Mouse (Mus musculus): Measurements from ENCODE around the gene Mob3b. TPM values are rescaled to one million over a fixed set of nuclear protein-coding genes. Genes with fewer than 3 reads are reported as not detected.

Gene Mob3b
- polyA plus RNA-seq, 1 experiment = 3.3 TPM

GRCm38 (mm10) chr4:35113516-35114248 lies 43.6 kb downstream of the Mob3b start:
- no peak overlapping the region for H3K4me3 ChIP-seq (ENCODE audit: insufficient read depth, low read depth, low read length)
- peaks cover 3% of the 10 kb centered on the region; the same call in 1 of the 2 replicates for H3K4me1 ChIP-seq (ENCODE audit: control insufficient read depth, insufficient read depth, insufficient read length, low read length)
- H3K27ac ChIP-seq (replicated peaks; ENCODE audit: low read depth, low read length) = no peak overlapping the region

- H3K4me1 ChIP-seq (ENCODE audit: control insufficient read depth, insufficient read depth, insufficient read length, low read length) = peaks cover 3% of the 10 kb centered on the region; the same call in 1 of the 2 replicates
- H3K4me3 ChIP-seq (ENCODE audit: insufficient read depth, low read depth, low read length) = no peak overlapping the region
- H3K27ac ChIP-seq (replicated peaks; ENCODE audit: low read depth, low read length) = no peak overlapping the region
Observed at GRCm38 (mm10) chr4:35112452-35112851, 44.8 kb downstream of the Mob3b start.

GRCm38 (mm10) chr4:35105115-35105773 lies 52.0 kb downstream of the Mob3b start:
- Histone ChIP-seq H3K4me3 (ENCODE audit: insufficient read depth, low read depth, low read length) (no peak overlapping the region), H3K4me1 (ENCODE audit: control insufficient read depth, insufficient read depth, insufficient read length, low read length) (0 out of 2 replicates have a peak, but pooled peaks cover 4% of the 10 kb centered on the region), H3K27ac (replicated peaks; ENCODE audit: low read depth, low read length) (no peak overlapping the region)

GRCm38 (mm10) chr4:35101201-35101600 lies 56.1 kb downstream of the Mob3b start:
- 0 out of 2 replicates have a peak, but pooled peaks cover 7% of the 10 kb centered on the region for H3K4me1 ChIP-seq (ENCODE audit: control insufficient read depth, insufficient read depth, insufficient read length, low read length)
- H3K4me3 ChIP-seq (ENCODE audit: insufficient read depth, low read depth, low read length) = no peak overlapping the region
- H3K27ac ChIP-seq (replicated peaks; ENCODE audit: low read depth, low read length) = no peak overlapping the region

GRCm38 (mm10) chr4:35099865-35100780 lies 57.2 kb downstream of the Mob3b start:
- peak overlapping the region; percentile 59 for H3K4me3 ChIP-seq (ENCODE audit: insufficient read depth, low read depth, low read length)
- peaks cover 11% of the 10 kb centered on the region; the same call in 1 of the 2 replicates for H3K4me1 ChIP-seq (ENCODE audit: control insufficient read depth, insufficient read depth, insufficient read length, low read length)
- H3K27ac ChIP-seq (replicated peaks; ENCODE audit: low read depth, low read length) = 0 out of 2 replicates have a peak overlapping the region, but pooled peaks have one; percentile 7

GRCm38 (mm10) chr4:35099210-35099864 lies 57.9 kb downstream of the Mob3b start:
- peak overlapping the region; percentile 59 for H3K4me3 ChIP-seq (ENCODE audit: insufficient read depth, low read depth, low read length)
- H3K27ac ChIP-seq (replicated peaks; ENCODE audit: low read depth, low read length) = no peak overlapping the region
- peaks cover 11% of the 10 kb centered on the region; the same call in 1 of the 2 replicates for H3K4me1 ChIP-seq (ENCODE audit: control insufficient read depth, insufficient read depth, insufficient read length, low read length)

- no peak overlapping the region for H3K27ac ChIP-seq (replicated peaks; ENCODE audit: low read depth, low read length)
- peaks cover 11% of the 10 kb centered on the region; the same call in 1 of the 2 replicates for H3K4me1 ChIP-seq (ENCODE audit: control insufficient read depth, insufficient read depth, insufficient read length, low read length)
Observed at GRCm38 (mm10) chr4:35098552-35098951, 58.7 kb downstream of the Mob3b start.

GRCm38 (mm10) chr4:35096226-35097175 lies 60.8 kb downstream of the Mob3b start:
- Histone ChIP-seq H3K27ac (replicated peaks; ENCODE audit: low read depth, low read length) (0 out of 2 replicates have a peak overlapping the region, but pooled peaks have one; percentile 18), H3K4me1 (ENCODE audit: control insufficient read depth, insufficient read depth, insufficient read length, low read length) (peaks cover 11% of the 10 kb centered on the region; the same call in 1 of the 2 replicates), H3K4me3 (ENCODE audit: insufficient read depth, low read depth, low read length) (no peak overlapping the region)

More at GRCm38 (mm10) chr4:35098552-35098951, 58.7 kb downstream of the Mob3b start:
- H3K4me3 ChIP-seq (ENCODE audit: insufficient read depth, low read depth, low read length) = no peak overlapping the region

GRCm38 (mm10) chr4:35092457-35092856 lies 64.8 kb downstream of the Mob3b start:
- Histone ChIP-seq H3K27ac (replicated peaks; ENCODE audit: low read depth, low read length) (no peak overlapping the region), H3K4me3 (ENCODE audit: insufficient read depth, low read depth, low read length) (no peak overlapping the region), H3K4me1 (ENCODE audit: control insufficient read depth, insufficient read depth, insufficient read length, low read length) (peaks cover 6% of the 10 kb centered on the region; the same call in 1 of the 2 replicates)

- H3K27ac ChIP-seq (replicated peaks; ENCODE audit: low read depth, low read length) = no peak overlapping the region
- H3K4me3 ChIP-seq (ENCODE audit: insufficient read depth, low read depth, low read length) = no peak overlapping the region
- peaks cover 3% of the 10 kb centered on the region; the same call in 1 of the 2 replicates for H3K4me1 ChIP-seq (ENCODE audit: control insufficient read depth, insufficient read depth, insufficient read length, low read length)
Observed at GRCm38 (mm10) chr4:35091157-35091784, 66.0 kb downstream of the Mob3b start.

- Histone ChIP-seq H3K27ac (replicated peaks; ENCODE audit: low read depth, low read length) (no peak overlapping the region), H3K4me3 (ENCODE audit: insufficient read depth, low read depth, low read length) (no peak overlapping the region), H3K4me1 (ENCODE audit: control insufficient read depth, insufficient read depth, insufficient read length, low read length) (no peaks in the 10 kb centered on the region)
Observed at GRCm38 (mm10) chr4:35089321-35090316, 67.7 kb downstream of the Mob3b start.

- Histone ChIP-seq H3K27ac (replicated peaks; ENCODE audit: low read depth, low read length) (no peak overlapping the region), H3K4me3 (ENCODE audit: insufficient read depth, low read depth, low read length) (no peak overlapping the region), H3K4me1 (ENCODE audit: control insufficient read depth, insufficient read depth, insufficient read length, low read length) (no peaks in the 10 kb centered on the region)
Observed at GRCm38 (mm10) chr4:35086067-35086700, 71.1 kb downstream of the Mob3b start.
